Mouse (Mus musculus): ENCODE measurements around the gene H6pd.

DNA sequence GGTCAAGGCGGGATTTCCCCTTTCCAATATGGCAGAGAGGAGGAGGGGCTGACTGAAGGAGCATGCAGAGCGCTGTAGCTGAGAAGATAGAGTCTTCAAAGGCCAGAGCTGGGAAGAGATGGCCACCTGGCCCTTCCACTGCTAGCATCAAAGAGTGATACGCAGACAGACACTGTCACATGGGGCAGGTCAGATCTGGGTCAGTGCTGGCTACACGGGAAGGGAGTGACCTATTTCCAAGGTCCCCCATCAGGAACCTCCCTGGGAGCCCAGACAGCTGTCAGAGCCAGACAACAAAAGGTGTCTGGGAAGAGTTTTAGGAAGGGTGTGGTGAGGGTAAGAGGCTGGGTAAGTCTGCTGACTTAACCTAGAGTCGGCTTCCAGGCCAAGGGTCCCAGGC lies 71.9 kb downstream of the H6pd start:
- TF ChIP-seq MYOG (IDR thresholded peaks at IDR 0.05; ENCODE audit: control insufficient read depth in 1 of 3, insufficient read depth in 1 of 3, insufficient read length in 2 of 3, low read depth in 2 of 3): peak in 1 of 3 experiments; percentile 60
- no peak for TF ChIP-seq SRF (IDR thresholded peaks at IDR 0.05; ENCODE audit: control insufficient read depth, insufficient read length, low read depth)
- TF ChIP-seq POLR2A (IDR thresholded peaks at IDR 0.05; ENCODE audit: insufficient read length, low read depth): no peak
- no peak for TF ChIP-seq USF1 (IDR thresholded peaks at IDR 0.05; ENCODE audit: low read depth)
- TF ChIP-seq MAX (IDR thresholded peaks at IDR 0.05; ENCODE audit: low read depth): no peak
- no peak for TF ChIP-seq POLR2AphosphoS2 (IDR thresholded peaks at IDR 0.05; ENCODE audit: insufficient read length, low read depth)
- no peak for TF ChIP-seq TCF12 (IDR thresholded peaks at IDR 0.05; ENCODE audit: insufficient read depth, poor library complexity, severe bottlenecking)
- no peak for TF ChIP-seq E2F4 (IDR thresholded peaks at IDR 0.05; ENCODE audit: insufficient read depth)
- TF ChIP-seq MYOD1 (IDR thresholded peaks at IDR 0.05; ENCODE audit: control insufficient read depth in 1 of 3, insufficient read length in 2 of 3, low read depth in 2 of 3): peak in 2 of 3 experiments; percentile 46 to 67

Data from myocyte (in vitro differentiated cells).